Mouse (Mus musculus) fibroblast of lung, adult 2 months (primary cell): ENCODE measurements around the gene Odf3l1.

Source experiments
- DNase-seq: peaks from one replicate; pipeline ENCODE4 v3.0.0-alpha.2; 2011; ENCODE audit warnings: low read depth

Odf3l1 gene

GRCm38 (mm10) chr9:56881539-56882082 is 17.1 kb upstream of the Odf3l1 start:
- DNase-seq, result no peak

- peak; percentile 66 for DNase-seq
Measured at GRCm38 (mm10) chr9:56880790-56881189, 16.3 kb upstream of the Odf3l1 start.

GRCm38 (mm10) chr9:56877284-56877683 is 12.8 kb upstream of the Odf3l1 start:
- no peak for DNase-seq

- no peak for DNase-seq
Measured at GRCm38 (mm10) chr9:56876784-56877183, 12.3 kb upstream of the Odf3l1 start.

GRCm38 (mm10) chr9:56873097-56873496 is 8.6 kb upstream of the Odf3l1 start:
- DNase-seq, result peak; percentile 78

- no peak for DNase-seq
Measured at GRCm38 (mm10) chr9:56872105-56872903, 7.8 kb upstream of the Odf3l1 start.

GRCm38 (mm10) chr9:56871191-56871590 is 6.7 kb upstream of the Odf3l1 start:
- peak; percentile 62 for DNase-seq

- DNase-seq, result peak; percentile 71
Measured at GRCm38 (mm10) chr9:56870778-56871177, 6.3 kb upstream of the Odf3l1 start.

GRCm38 (mm10) chr9:56869552-56869951 is 5.1 kb upstream of the Odf3l1 start:
- peak; percentile 67 for DNase-seq

GRCm38 (mm10) chr9:56868292-56868691 is 3.8 kb upstream of the Odf3l1 start:
- DNase-seq, result no peak

GRCm38 (mm10) chr9:56866430-56866829 is 2.0 kb upstream of the Odf3l1 start:
- no peak for DNase-seq

GRCm38 (mm10) chr9:56865673-56866400 is 1.4 kb upstream of the Odf3l1 start:
- DNase-seq, result no peak

GRCm38 (mm10) chr9:56864832-56865231 is 353 bp upstream of the Odf3l1 start, which contains the start of gene Cspg4:
Gene Cspg4 (plus strand): TSS chr9:56865033.
- no peak for DNase-seq

GRCm38 (mm10) chr9:56862863-56863262 is 1.6 kb downstream of the Odf3l1 start:
- DNase-seq, result no peak

- DNase-seq, result no peak
Measured at GRCm38 (mm10) chr9:56860486-56861269, 3.8 kb downstream of the Odf3l1 start.

GRCm38 (mm10) chr9:56860035-56860434 is 4.4 kb downstream of the Odf3l1 start:
- no peak for DNase-seq

- DNase-seq, result no peak
Measured at GRCm38 (mm10) chr9:56857463-56857862, 7.0 kb downstream of the Odf3l1 start.

GRCm38 (mm10) chr9:56851778-56852177 is 12.7 kb downstream of the Odf3l1 start:
- no peak for DNase-seq

GRCm38 (mm10) chr9:56850905-56851252 is 13.6 kb downstream of the Odf3l1 start:
- DNase-seq, result no peak

- DNase-seq, result no peak
Measured at GRCm38 (mm10) chr9:56850128-56850904, 14.2 kb downstream of the Odf3l1 start.

- DNase-seq, result no peak
Measured at GRCm38 (mm10) chr9:56847523-56847922, 17.0 kb downstream of the Odf3l1 start.
